Mouse (Mus musculus): ENCODE data around the gene Shtn1.

GRCm38 (mm10) chr19:59058105-59058504, 17.8 kb downstream of the Shtn1 start:
- TF ChIP-seq TAL1 (IDR thresholded peaks at IDR 0.05; ENCODE audit: low read length), result no peak
- no peak for TF ChIP-seq GATA1 (IDR thresholded peaks at IDR 0.05; ENCODE audit: low read length)
